Mouse (Mus musculus) cerebral cortex, adult 2 months (tissue): ENCODE results near the gene Map2k5.

Source experiments
- WGBS: fragments of 180-500 bp; shearing (Covaris S2); methylation state at CpG from one replicate; pipeline ENCODE4 v1.1.7; 2018; 5-methylcytosine and 5-hydroxymethylcytosine counted together

The Map2k5 gene

DNA sequence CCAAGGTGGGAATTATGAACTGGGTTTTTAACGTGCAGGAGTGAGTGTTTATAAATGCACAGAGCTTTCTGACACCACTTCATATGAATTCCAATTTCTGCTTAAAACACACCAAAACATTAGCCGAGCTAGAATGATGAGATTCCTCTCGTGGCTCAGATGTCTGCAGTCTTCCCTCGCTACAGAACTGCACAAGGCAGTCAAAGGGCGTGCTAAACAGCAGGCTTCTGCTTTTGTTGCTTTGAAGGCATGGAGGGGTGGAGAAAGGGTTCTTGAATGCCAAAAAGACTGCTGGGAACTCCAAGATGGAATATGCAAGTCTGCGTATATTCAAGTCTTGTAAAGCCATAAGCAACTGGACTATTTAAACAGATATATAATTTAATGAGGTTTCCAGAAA, 38.4 kb downstream of the Map2k5 start:
- 82% methylated on average over 6 of the region's 6 CpGs for WGBS

DNA sequence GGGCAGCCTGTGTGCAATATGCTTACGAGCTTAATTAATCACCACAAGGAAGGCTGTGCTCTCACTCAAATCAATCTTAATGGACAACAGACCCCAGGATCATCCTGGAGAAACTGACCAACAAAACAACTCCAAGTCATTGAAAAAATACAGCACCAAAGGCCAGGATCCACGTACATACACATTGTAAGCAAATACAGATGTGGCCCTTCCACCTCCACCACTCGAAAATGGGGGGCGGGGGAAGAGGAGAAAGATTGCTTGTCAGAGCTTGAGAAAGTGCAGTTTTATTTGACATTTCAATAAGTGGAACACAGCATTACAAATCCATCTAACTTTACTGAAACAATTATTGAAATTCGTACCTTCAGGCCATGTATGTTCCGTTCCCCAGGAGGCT, 39.0 kb downstream of the Map2k5 start:
- 89% methylated on average over 6 of the region's 6 CpGs for WGBS

DNA sequence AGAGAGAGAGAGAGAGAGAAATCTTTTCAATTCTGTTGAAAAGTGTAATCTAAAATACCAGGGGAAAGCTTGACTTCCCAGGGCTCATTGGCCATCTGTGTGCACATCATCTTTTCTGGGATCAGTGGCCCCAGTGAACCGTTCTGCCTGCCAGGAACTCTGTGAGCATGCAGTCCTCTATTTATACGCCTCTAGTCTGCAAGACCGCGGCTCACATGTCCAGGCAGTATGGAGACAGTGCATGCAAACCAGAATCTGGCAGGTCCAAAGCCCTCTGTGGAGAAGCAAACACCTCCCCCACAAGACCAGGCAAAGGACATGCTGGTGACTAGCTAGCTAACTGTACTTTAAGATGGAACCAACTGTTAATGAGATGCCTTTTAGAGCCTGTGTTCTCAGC, 41.9 kb downstream of the Map2k5 start:
- WGBS, result 95% methylated on average over 4 of the region's 4 CpGs

DNA sequence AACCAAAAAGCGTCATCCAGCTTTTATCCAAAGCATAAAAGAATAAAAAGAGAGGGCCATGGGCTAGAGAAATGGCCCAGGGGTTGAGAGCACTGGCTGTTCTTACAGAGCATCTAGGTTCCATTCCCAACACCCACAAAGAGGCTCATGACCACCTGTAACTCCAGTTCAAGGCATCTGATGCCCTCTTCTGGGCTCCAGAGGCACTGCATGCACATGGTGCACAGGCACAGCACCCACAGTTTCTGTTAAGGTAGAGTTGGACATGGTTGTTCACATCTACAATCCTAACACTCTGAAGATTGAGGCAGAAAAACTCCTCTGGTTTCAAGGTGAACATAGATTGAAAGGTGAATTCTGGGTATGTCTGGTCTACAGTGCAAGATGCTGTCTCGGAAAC, 44.6 kb downstream of the Map2k5 start:
- 97% methylated on average over 2 of the region's 2 CpGs for WGBS

DNA sequence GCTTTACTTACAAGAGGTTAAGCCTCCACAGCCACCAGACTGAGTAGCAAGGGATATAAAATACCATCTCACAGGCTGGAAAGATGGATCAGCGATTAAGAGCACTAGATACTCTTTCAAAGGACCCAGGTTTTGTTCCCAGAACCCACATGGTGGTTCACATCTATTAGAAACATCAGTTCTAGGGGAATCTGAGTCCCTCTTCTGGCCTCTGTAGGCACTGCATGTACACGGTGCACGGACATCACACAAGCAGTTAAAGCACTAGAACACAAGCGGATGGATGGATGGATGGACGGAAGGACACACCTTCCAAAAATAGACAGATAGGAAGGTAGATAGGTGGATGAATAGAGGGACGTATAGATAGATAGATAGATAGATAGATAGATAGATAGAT, 46.5 kb downstream of the Map2k5 start:
- WGBS, result 99% methylated on average over 6 of the region's 6 CpGs

DNA sequence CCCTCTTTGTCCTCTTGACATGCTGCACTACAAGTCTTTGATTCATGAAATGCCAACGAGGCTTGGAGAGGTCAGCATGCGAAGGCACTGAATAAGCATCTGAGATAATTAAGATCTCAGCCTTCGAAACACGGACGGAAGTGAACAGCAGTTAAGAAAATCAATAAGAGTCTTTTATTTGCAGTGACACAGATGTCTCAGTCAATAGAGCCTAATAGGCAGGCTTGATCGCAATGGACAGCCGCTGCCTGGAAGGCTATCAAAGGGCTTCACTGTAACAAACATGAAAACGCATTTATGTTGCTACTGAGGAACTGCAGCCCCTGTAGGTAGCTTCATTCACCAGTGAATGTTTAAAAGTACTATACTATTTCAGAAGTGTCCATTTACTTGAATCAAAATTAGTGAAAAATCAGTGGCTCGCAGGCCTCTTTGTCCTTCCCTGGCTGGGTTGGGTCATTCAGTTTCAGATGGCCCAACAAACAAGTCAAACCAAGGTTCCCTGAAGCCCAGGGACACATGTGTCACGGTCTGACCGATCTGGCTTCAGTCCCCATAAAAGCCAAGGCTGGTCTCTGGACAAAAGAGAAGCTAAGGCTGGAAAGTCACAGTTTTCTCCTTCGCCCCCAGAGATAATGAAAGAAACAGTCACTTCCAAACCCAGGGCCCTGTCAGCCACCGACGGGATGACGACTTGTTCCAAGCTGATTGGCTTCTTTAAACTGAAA, 48.6 kb downstream of the Map2k5 start:
- 74% methylated on average over 15 of the region's 15 CpGs for WGBS

DNA sequence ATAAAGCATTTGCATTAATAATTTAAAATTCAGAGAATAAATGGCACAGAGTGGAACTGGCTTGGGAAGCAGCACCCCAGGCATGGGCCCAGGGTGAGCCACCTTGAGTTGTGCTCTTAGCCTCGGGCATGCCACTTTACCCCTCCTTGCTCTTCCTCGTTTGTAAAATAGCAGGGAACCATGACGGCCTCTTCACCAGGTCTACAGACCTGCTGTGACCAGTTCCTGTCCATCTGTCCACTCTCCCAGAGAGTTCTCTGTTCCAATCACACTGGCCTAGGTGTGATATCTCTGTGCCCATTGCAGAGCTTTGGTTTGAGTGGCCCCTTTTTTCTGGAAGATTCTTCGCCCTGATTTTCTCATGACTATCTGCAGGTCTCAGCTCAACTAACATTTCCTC, 63.6 kb downstream of the Map2k5 start:
- 83% methylated on average over 4 of the region's 4 CpGs for WGBS

DNA sequence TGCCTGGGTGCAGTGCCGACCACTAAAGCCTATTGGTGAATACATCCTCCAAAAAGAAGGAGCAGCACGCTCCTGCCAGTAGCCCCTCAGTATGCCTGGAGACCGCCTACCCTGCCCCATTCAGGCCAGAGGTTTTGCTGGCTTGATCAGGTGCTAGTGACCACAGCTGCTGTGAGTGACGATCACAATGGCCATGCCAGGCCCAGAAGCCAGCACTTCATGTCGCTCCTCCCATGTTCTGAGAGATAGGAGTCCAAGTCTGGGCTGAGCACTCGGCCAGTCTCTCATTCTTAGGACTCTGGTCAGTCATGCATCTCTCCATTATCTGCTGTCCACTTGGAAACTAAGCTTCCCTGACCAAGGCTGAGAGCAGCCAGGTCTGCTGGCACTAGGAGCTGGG, 67.7 kb downstream of the Map2k5 start:
- 94% methylated on average over 6 of the region's 6 CpGs for WGBS

DNA sequence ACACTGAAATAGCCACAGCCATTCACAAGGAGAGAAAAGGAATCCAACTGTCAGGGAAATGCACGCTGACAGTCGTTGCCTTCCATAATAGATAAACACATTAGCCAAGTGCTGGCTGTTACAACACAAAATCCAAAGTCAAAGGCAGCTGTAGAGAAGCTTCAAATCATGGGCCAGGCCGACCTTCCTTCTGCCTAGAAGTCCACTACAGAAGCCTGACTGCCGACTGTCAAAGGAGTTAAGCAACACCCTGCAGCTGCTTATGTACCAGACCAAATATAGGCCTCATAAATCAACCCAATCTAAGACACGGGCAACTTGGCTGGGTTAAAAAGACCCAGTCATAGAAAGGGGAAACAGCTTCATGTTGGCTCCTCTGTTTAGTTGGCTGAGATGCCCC, 68.7 kb downstream of the Map2k5 start:
- 47% methylated on average over 5 of the region's 5 CpGs for WGBS

DNA sequence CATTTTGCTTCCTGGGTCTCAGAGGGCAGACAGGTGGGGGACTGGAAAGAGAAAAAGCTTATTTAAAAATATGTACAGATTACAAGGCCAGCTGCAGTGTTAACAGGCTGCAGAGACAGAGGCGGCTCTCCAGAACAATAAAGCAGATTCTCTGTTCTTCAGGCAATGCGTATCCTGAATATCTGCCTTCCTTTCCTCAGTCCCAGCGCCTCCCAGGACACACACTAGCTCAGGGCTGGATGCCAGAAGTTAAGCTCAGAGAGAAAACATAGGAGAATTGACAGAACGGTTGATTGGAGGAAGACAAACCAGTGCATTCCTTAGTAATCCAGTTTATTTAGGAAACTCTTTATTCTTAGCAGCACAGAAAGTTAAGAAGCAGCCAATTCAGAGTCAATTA, 69.3 kb downstream of the Map2k5 start:
- WGBS, result 54% methylated on average over 4 of the region's 4 CpGs

DNA sequence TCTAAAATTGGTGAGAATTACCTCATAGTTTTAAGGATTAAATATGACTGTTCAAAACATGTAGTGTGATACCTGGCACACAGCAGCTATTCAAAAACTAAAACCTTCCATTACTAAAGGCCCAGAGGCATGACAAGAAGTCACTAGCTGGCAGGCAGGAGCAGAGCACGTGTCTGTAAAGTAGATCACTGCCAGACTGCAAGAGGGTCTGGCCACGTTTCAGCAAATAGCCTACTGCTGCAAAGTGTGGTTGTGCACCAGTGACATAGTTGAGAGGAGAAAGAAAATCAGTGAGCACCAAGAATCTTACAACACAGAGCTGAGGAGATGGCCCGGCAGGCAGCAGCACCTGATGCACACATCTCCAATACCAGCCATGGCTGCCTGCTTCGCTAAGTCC, 75.2 kb downstream of the Map2k5 start:
- WGBS, result 72% methylated on average over 4 of the region's 4 CpGs

DNA sequence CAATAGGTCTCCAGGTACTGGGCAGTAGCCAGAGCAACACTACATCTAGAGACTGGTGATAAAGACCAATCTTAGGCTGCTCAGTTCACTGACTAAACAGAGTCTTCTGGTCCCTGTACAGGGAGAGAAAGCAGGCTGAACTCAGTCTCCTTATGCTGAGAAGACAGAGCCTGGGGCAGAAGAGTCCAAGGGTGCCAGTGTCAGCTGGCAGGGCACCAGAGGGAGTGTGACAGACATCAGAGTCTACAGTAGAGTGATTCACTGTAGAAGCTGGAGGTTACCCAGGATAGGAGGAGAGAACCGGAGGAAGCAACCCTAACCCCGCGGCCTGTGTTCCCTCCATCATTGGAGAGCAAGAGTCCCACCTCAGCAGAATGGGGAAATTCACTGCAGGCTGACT, 79.0 kb downstream of the Map2k5 start:
- WGBS, result 90% methylated on average over 3 of the region's 3 CpGs

DNA sequence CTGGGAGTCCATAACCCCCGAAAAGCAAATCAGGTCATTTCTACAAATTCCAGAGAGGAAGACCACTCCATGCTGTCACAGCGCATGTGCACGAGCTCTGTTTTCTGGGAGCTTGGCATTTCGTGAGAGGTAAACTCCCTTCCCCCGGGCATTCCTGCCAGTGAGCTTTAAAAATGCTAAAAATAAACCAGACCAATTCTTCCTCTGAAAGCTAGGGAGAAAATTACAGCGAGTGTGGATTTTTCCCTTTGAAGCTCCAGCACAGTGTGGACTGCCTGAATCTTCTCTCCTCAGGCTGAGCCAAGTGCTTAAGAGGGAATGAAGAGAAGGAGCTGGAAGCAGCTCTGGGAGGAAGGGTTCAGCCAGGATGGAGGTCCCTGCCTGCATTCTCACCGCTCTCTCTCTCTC, 82.1 kb downstream of the Map2k5 start:
- WGBS, result 27% methylated on average over 7 of the region's 7 CpGs

DNA sequence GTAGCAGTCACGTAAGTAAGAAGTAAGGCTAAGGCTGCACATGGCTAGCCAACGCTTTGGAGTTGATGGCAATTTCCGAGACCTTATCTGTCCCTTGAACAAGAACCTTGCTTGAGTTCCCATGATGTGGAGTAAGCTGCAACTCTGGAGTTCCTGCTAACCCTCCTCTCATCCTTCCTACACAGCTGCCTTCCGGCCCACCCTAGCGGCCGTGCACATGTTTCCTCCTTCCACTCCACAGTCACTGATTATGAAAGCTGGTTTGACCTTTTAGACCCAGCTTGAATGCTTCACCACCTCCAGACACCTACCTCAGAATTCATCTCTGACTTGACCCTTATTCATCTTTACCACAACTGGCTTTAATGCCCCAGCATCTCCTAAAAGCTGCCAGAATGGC, 82.9 kb downstream of the Map2k5 start:
- whole genome bisulfite sequencing, result 89% methylated on average over 6 of the region's 6 CpGs

DNA sequence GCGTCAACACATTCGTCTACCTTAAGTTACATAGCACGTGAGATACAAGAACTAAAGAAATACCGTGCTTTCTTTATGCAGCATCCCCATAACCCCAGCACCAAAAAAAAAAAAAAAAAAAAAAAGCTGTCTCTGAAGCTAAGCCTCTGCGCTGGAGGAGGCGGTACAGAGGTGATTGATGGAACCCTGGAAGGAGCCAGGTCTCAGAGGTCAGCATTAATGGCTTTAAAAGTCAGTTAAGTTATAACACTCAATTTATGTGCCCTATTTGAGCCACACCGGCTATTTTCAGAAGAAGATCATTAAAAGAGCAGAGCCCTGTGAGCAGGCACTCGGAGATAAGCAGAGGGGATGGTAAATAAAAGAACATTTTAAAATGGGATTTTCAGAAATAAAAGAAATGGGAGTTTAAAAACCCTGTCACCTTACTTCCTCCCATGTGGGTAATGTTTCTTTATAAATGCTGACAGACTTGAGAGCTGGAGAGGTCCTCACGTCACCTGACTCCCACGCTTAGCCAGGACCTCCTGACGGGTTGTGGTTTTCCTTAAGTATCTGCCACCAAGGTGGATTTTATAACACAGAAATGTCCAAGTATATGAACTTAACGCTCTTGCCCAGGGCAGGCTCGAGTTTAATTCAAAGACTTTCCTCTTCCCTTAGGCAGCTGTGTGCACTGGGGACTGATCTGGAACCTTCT, 83.8 kb downstream of the Map2k5 start:
- 87% methylated on average over 13 of the region's 13 CpGs for WGBS

DNA sequence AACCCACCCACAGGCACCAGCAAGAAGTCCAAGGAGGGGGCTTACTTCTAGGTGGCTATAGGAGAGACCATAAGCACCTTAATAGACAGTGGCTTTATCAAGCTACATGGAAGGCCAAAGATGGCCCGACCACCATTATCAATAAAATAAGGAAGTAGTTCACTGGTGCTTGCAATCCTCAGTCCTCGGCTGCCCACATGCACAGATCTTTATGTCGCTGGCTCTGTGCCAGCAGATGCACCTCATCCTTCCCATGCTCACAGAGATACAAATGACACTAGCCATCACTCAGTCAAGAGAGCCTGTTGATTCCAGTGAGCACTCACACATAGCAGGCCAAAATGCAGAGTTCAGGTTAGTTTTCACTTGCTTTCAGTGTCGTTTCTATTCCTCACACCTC, 89.0 kb downstream of the Map2k5 start:
- 71% methylated on average over 4 of the region's 4 CpGs for WGBS

DNA sequence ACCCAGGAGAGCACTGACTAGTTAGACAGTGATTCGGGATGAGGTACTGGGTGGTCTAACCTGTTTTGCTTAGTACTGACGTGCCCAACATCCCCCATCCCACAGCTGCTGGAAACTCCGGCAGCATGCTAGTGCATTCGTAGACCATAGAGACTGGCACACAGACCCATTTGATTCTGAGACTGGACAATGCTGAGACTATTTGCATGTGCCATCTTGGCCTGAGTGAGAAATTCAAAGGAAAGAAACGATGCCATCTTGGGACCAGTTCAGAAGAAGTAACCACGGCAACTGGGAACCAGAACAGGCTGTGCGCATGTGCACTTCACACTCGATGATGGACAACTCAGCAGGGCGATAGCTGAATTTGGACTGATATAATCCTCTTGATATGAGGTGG, 93.3 kb downstream of the Map2k5 start:
- WGBS, result 65% methylated on average over 9 of the region's 9 CpGs

DNA sequence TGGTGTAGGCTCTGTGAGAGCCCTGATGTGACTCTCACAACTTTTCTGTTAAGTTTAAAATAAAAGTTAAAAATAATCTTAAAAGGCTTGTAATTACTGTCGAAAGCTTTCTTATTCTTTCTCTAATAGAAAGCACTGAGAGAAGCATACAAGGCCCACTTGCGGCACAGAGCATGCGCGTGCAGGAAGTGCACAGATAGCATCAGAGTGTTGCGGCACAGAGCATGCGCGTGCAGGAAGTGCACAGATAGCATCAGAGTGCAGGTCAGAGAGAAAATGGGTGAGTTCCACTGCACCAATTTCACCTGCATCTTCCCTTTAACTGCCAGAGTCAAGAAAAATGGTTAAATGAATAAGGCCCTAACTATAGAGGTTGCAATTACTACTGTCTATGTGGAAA, 95.7 kb downstream of the Map2k5 start:
- 93% methylated on average over 7 of the region's 7 CpGs for whole genome bisulfite sequencing

DNA sequence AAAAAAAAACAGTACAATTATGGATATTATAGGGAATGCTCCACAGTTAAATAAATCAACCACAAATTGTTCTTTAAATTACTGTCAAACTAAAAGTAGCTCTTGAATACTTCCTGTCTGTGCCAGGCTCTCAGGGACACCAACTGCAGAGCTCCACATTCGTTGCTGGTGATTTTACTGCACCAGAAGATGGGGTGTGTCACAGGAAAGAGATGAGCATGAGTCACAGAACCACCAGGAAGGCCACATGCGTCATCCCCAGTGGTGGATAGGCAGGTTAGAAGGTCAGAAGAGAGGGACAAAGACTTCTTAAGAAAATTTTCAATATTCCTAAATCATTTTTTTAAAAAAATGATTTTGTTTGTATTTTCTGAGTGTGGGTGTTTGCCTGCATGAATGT, 96.6 kb downstream of the Map2k5 start:
- WGBS, result 65% methylated on average over 2 of the region's 2 CpGs

DNA sequence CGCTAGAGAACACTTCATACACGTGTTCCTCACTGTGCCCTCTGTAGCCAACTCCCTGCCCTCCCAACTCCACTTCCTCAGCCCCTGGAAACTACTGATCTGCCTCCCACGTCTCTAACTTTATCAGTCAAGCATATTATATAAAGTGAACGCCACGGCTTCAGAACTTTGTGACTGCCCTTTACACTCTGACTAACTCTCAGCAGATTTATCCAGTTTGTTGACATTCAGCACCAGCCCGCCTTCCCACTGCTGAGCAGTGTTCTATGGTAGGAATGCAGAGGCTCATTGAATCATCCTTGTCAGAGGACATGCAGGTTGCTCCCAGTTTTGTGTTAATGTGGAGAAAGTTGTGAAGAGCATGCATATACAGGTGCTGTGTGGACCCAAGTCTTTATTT, 103.9 kb downstream of the Map2k5 start:
- WGBS, result 86% methylated on average over 6 of the region's 6 CpGs

DNA sequence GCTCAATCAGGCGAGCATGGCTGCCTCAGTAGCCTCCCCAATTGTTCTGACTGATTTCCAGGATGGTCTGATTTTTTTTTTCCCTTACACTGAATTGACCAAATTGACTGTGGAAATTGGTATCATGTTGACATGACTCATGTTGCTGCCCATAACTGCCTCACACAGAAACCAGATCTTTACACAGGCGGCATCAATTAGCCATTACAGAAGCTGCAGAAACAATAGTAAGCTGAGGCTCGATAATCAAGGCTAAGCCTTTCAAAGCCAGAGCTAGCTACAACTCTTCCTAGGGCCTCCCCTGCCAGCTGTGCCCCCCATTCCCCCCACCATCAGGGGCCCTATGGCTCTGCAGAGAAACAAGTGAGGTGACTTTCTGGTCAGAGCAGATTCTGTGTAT, 107.9 kb downstream of the Map2k5 start:
- WGBS, result 81% methylated on average over 3 of the region's 3 CpGs

DNA sequence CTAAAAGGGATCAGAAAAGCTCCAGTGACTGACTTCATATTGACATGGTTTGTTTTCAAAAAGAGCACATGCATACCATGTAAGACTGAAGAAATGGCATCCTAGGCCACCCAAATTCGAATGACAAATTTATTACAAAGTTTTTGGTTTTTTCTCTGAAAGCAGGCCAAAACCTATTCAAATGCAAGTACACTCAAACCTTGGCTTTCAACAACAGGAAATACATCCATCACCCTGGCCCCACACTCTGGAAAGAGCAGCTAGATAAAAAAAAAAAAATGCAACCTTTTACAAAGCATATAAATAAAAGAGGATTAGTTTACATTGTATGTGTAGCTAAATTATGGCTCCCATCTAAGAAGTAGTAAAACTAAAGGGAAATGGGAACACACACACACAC, 114.5 kb downstream of the Map2k5 start:
- WGBS, result 81% methylated on average over 1 of the region's 1 CpGs

DNA sequence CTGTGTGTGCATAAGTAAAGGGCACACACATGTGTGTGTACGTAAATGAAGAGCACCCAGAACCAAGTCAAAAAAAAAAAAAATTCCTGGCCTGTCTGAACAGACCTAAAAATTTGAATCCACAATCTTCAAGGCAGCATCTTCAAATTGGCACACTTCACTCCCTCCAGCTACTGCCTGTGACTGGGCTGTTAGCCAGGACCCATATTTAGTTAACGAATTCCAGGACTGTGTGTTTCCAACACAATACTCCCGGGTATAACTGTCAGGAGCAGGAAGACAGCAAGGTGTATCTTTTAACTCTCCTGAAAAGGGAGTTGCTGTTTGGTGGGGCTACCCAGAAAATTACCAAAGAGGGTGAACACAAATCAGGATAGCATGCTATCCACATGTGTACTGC, 118.9 kb downstream of the Map2k5 start:
- WGBS, result 36% methylated on average over 3 of the region's 3 CpGs

DNA sequence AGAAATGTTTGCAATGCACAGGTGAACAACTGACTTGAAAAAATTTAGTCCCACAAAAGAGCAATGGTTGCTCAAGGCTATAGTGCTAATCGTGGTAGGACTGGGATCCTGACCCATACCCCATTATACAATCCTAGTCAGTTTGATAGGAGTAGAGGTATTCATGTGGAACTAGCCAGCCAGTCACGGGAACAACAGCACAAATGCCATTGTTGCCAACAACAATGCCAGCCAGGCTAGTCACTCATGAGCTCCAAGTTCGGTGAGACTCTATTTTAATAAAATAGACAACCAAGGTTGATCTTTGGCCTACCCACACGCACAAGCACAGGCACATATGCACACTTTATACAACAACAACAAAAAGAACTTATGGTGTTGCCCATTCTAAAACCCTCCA, 120.0 kb downstream of the Map2k5 start:
- WGBS, result 77% methylated on average over 4 of the region's 4 CpGs
